Comparison of ENCODE assay signal across 36 mouse cellular contexts in genomic region chr15:82621993-82622392, GRCm38 (mm10). TPM values are rescaled to one million over a fixed set of nuclear protein-coding genes. Genes with fewer than 3 reads are reported as not detected.
"Had no signal": no experiment of that assay in that cellular context is flagged by ENCODE, and none has a peak within 500 bp of the region (broad histone marks: within the 10 kb centered on the region; RNA-seq: fewer than 3 reads in every experiment).

No protein-coding gene starts in this region.

- DNase-seq: gastrocnemius, adult 2 months; gastrocnemius, postnatal 10 days; gastrocnemius, postnatal 25 days; heart, adult 2 months; heart, postnatal 10 days; heart, postnatal 4 days; kidney, adult 18-20 months; kidney, adult 8-10 months; kidney, postnatal 10 days; kidney, postnatal 4 days; layer of hippocampus, adult 9-11 months; left cerebral cortex, postnatal 4 days; liver, embryonic 13.5 days had no signal

- H3K27ac ChIP-seq: gastrocnemius, adult 2 months; heart, adult 2 months; hindbrain, embryonic 10.5 days; hindbrain, embryonic 12.5 days; hindbrain, embryonic 14.5 days; layer of hippocampus, adult 2 months; left cerebral cortex, adult 2 months; limb, embryonic 13.5 days; limb, embryonic 15.5 days; liver, embryonic 13.5 days; liver, embryonic 15.5 days had no signal

- H3K4me1 ChIP-seq: hindbrain, embryonic 10.5 days; hindbrain, embryonic 12.5 days; limb, embryonic 13.5 days; limb, embryonic 15.5 days; liver, embryonic 13.5 days; liver, embryonic 15.5 days had no signal

- ATAC-seq: forebrain, embryonic 16.5 days; hindbrain, embryonic 16.5 days; inflammation-experienced regulatory T-cells, adult 6 months had no signal

- H3K4me2 ChIP-seq: heart, embryonic 11.5 days; hindbrain, embryonic 12.5 days; hindbrain, embryonic 14.5 days; limb, embryonic 13.5 days; limb, embryonic 15.5 days; liver, embryonic 11.5 days; liver, embryonic 13.5 days; liver, embryonic 15.5 days had no signal

- H3K4me3 ChIP-seq: gastrocnemius, adult 2 months; heart, adult 2 months; hindbrain, embryonic 10.5 days; hindbrain, embryonic 12.5 days; layer of hippocampus, adult 2 months; left cerebral cortex, adult 2 months; limb, embryonic 13.5 days; limb, embryonic 15.5 days; liver, embryonic 13.5 days; liver, embryonic 15.5 days had no signal

- H3K36me3 ChIP-seq: hindbrain, embryonic 10.5 days; hindbrain, embryonic 12.5 days; limb, embryonic 13.5 days; limb, embryonic 15.5 days; liver, embryonic 13.5 days; liver, embryonic 15.5 days had no signal

- H3K9ac ChIP-seq: hindbrain, embryonic 12.5 days; hindbrain, embryonic 14.5 days; limb, embryonic 13.5 days; limb, embryonic 15.5 days; liver, embryonic 13.5 days; liver, embryonic 15.5 days had no signal

- H3K27me3 ChIP-seq: hindbrain, embryonic 12.5 days; limb, embryonic 13.5 days; limb, embryonic 15.5 days; liver, embryonic 13.5 days; liver, embryonic 15.5 days had no signal

- H3K9me3 ChIP-seq: hindbrain, embryonic 12.5 days; limb, embryonic 13.5 days; limb, embryonic 15.5 days; liver, embryonic 13.5 days; liver, embryonic 15.5 days had no signal

RNA-seq across cellular contexts. Expression of gene Cyp2d34, which starts 1.2 kb away (rescaled TPM):
- total RNA-seq: gastrocnemius, adult 2 months; gastrocnemius, postnatal 10 days; gastrocnemius, postnatal 25 days; gastrocnemius, postnatal 4 days; granulocyte monocyte progenitor cell, adult 5-6 weeks; heart, adult 2 months; heart, postnatal 10 days; heart, postnatal 25 days; heart, postnatal 4 days; layer of hippocampus, adult 2 months; layer of hippocampus, postnatal 14 days; left cerebral cortex, adult 2 months; left cerebral cortex, postnatal 25 days; left cerebral cortex, postnatal 4 days had no signal
- polyA plus RNA-seq: forebrain, embryonic 16.5 days; frontal cortex, adult 2 months; heart, adult 2 months; heart, embryonic 11.5 days; heart, embryonic 14.5 days; heart, embryonic 16.5 days; hindbrain, embryonic 10.5 days; hindbrain, embryonic 12.5 days; hindbrain, embryonic 14.5 days; hindbrain, embryonic 16.5 days; inflammation-experienced regulatory T-cells, adult 6 months; kidney, embryonic 14.5 days; kidney, embryonic 16.5 days; limb, embryonic 13.5 days; limb, embryonic 15.5 days; liver, embryonic 11.5 days; liver, embryonic 13.5 days; liver, embryonic 15.5 days had no signal
